Mouse (Mus musculus) intestine, embryonic 15.5 days (tissue): ENCODE measurements around the gene Ksr1. TPM values are rescaled to one million over a fixed set of nuclear protein-coding genes. Genes with fewer than 3 reads are reported as not detected.

Experiments
- ATAC-seq: fragments of 200-750 bp; cut with Nextera tagmentation; 2 replicates; pipeline ENCODE4 v1.8.0; 2017; ENCODE audit warnings: moderate TSS enrichment, moderate library complexity
- H3K27ac ChIP-seq: fragments of 300-500 bp; sonication (generic); 2 replicates; pipeline ENCODE4 v1.5.1; 2015; ENCODE audit warnings: mild to moderate bottlenecking, inconsistent platforms
- H3K27me3 ChIP-seq: fragments of 300-500 bp; sonication (generic); replicated peaks from 2 replicates; pipeline ENCODE4 v1.6.1; 2015; ENCODE audit warnings: inconsistent platforms
- H3K36me3 ChIP-seq: fragments of 300-500 bp; sonication (generic); 2 replicates; pipeline ENCODE4 v1.6.1; 2015; ENCODE audit warnings: inconsistent platforms
- H3K4me1 ChIP-seq: fragments of 300-500 bp; sonication (generic); replicated peaks from 2 replicates; pipeline ENCODE4 v1.6.1; 2015; ENCODE audit warnings: inconsistent platforms
- H3K4me2 ChIP-seq: fragments of 300-500 bp; sonication (generic); replicated peaks from 2 replicates; pipeline ENCODE4 v1.6.1; 2015; ENCODE audit warnings: mild to moderate bottlenecking, inconsistent platforms
- H3K4me3 ChIP-seq: fragments of 300-500 bp; sonication (generic); replicated peaks from 2 replicates; pipeline ENCODE4 v1.5.1; 2015; ENCODE audit warnings: inconsistent platforms
- H3K9ac ChIP-seq: fragments of 300-500 bp; sonication (generic); 2 replicates; pipeline ENCODE4 v1.6.1; 2015; ENCODE audit warnings: inconsistent platforms
- H3K9me3 ChIP-seq: fragments of 300-500 bp; sonication (generic); 2 replicates; pipeline ENCODE4 v1.6.1; 2016; ENCODE audit warnings: inconsistent platforms
- WGBS: fragments of 180-500 bp; shearing (Covaris S2); methylation state at CpG from one replicate; pipeline ENCODE4 v1.1.7; 2015; 5-methylcytosine and 5-hydroxymethylcytosine counted together
- polyA plus RNA-seq: library from polyadenylated mRNA; unstranded; fragments of >200 nt; fragmentation: Nextera tagmentation; extraction: Ambion mirVana; gene quantifications from 2 replicates; pipeline ENCODE4 v1.2.1, GENCODE M21; 2015

Gene Ksr1
- polyA plus RNA-seq, 1 experiment from 2014 or later, result 4.4 TPM

DNA sequence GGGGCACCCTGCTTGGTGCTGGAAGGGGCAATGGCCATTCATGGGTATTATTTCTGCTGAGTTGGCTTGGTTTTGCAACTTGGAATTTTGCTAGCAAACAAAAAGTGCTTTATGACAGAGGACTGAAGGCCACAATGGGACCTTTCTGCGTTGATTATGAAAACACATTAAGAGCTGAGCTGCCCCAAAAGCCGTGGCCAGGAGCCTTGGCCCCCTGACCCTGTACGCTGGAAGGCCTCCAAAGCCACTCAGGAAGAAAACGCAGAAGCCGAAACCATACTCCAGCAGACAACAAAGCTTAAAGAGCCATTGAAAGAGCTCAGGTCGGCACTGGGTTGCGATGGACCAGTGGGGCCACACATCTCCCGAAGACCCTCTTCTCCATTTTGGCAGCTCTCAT, 47.2 kb downstream of the Ksr1 start:
- Histone ChIP-seq H3K36me3 (no peaks in the 10 kb centered on the region), H3K27me3 (no peaks in the 10 kb centered on the region), H3K9me3 (no peaks in the 10 kb centered on the region), H3K4me1 (peaks cover 66% of the 10 kb centered on the region), H3K4me2 (no peak overlapping the region), H3K27ac (0 out of 2 replicates have a peak overlapping the region, but pooled peaks have one; percentile 32), H3K9ac (peak overlapping the region; percentile 13; the same call in 1 of the 2 replicates), H3K4me3 (no peak overlapping the region)
- ATAC-seq, result no peak
- WGBS, result 61% methylated on average over 8 of the region's 8 CpGs

DNA sequence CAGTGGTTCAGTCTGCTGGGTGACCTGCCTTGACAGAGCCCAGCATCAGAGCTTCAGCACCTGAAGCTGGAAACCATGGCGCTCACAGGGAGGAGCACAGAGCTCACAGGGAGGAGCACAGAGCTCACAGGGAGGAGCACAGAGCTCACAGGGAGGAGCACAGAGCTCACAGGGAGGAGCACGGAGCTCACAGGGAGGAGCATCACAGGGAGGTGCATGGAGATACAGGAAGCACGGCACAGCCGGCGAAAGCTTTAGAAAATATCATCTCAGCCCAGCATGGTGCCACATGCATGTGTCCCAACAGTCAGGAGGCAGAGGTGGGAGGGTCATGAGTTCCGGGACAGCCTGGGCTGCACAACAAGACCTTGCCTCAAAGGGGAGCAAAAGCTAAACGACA, 48.5 kb downstream of the Ksr1 start:
- Histone ChIP-seq H3K27me3 (no peaks in the 10 kb centered on the region), H3K27ac (no peak overlapping the region), H3K9ac (no peak overlapping the region), H3K4me2 (no peak overlapping the region), H3K4me1 (peaks cover 66% of the 10 kb centered on the region), H3K9me3 (no peaks in the 10 kb centered on the region), H3K4me3 (no peak overlapping the region), H3K36me3 (no peaks in the 10 kb centered on the region)
- WGBS, result 92% methylated on average over 7 of the region's 7 CpGs
- no peak for ATAC-seq

DNA sequence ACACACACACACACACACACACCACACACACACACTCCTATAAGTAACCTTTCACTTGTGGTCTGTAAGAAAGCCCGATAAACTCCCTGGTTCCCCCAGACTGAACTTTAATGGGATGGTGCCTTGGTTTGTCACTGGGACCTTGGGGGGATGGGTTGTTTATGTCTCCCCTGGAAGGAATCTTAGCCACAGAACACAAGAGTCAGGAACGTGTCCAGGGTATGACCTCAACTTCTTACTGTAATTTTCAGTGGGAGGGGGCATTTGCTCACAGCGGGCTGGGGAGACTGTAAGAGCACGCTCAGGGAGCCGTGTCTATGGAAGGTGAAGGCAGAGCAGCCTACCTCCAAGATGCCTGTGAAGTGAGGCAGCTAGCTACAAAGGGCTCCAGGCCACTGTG, 49.5 kb downstream of the Ksr1 start:
- Histone ChIP-seq H3K27me3 (no peaks in the 10 kb centered on the region), H3K4me3 (no peak overlapping the region), H3K9me3 (no peaks in the 10 kb centered on the region), H3K9ac (no peak overlapping the region), H3K36me3 (no peaks in the 10 kb centered on the region), H3K4me2 (no peak overlapping the region), H3K27ac (peak overlapping the region; percentile 33; the same call in 1 of the 2 replicates), H3K4me1 (peaks cover 61% of the 10 kb centered on the region)
- ATAC-seq, result no peak
- 57% methylated on average over 5 of the region's 5 CpGs for WGBS

DNA sequence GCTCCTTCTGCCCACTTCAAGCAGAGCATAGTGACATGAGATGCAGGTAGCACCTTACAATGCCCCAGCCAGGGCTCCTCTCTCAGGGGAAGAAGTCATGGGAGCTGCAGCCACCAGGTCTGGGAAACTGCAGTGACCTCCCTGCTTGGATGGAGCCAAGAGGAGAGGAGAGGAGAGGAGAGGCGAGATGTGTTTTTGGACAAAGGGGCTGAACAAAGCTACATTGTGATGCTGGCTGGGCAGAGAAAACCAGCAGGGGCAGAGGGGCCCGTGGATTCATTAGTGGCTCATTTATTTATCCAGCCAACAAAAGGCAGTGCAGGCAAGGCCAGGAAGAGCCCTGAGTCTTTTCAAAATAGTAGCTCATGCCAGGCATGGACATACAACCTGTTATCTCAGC, 50.5 kb downstream of the Ksr1 start:
- no peaks in the 10 kb centered on the region for H3K36me3 ChIP-seq
- H3K4me1 ChIP-seq, result peaks cover 61% of the 10 kb centered on the region
- no peak overlapping the region for H3K4me2 ChIP-seq
- H3K27me3 ChIP-seq, result no peaks in the 10 kb centered on the region
- ATAC-seq, result no peak
- H3K4me3 ChIP-seq, result no peak overlapping the region
- no peaks in the 10 kb centered on the region for H3K9me3 ChIP-seq
- 44% methylated on average over 2 of the region's 2 CpGs for WGBS
- H3K9ac ChIP-seq, result no peak overlapping the region
- peak overlapping the region; percentile 83 for H3K27ac ChIP-seq

DNA sequence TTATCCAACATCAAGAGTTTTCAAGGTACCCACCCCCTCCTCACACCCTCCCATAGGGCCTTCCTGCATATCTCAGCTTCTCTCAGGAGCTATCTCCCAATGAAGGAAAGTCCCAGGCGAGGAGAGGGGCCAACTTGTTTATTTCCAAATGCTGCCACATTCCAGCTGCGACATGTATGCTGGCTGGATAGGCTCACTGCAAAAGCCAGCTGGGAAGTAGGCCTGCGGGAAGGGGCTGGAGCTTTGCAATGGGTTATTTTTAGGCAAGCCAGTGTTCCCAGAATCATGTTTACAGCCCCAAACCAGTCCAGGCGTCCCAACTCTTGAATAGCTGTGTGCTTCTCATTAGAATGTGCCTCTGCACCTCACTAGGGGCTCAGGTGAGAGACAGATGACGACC, 51.5 kb downstream of the Ksr1 start:
- Histone ChIP-seq H3K36me3 (no peaks in the 10 kb centered on the region), H3K4me1 (peaks cover 54% of the 10 kb centered on the region), H3K27me3 (no peaks in the 10 kb centered on the region), H3K9ac (no peak overlapping the region), H3K27ac (peak overlapping the region; percentile 83), H3K4me3 (no peak overlapping the region), H3K4me2 (no peak overlapping the region), H3K9me3 (no peaks in the 10 kb centered on the region)
- peak; percentile 54 for ATAC-seq
- 39% methylated on average over 5 of the region's 5 CpGs for WGBS

DNA sequence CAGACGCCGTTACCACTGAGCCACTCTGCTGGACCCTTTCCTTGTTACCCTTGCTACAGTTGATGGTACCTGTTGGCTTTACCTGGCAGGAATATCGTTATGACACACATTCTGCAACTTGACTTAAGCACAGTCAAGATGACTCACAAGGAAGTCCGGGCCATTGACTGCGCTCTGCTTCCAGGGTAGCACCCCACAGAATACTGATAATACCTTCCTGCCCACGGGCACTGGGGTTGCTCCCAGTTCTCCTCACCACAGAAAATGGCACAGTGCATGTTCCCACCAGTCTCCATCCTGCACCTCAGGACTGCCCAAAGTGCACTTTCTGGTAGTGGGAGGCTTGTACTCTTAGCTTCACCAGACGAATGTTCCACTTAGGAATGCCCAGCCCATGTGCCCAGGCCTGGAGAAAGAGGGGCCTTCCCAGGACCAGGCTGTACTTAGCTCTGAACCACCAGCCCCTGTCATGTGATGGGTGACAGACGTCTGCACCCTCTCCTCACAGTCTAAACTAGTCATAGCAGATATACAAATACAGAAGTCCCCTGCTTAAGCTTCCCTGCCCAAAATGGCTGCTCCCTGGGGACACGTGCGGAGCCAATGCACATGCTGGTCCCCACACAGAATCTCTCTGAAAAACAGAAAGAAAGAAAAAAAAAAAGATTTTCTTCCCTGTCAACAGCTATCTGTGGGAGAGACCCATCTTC, 52.1 kb downstream of the Ksr1 start:
- 75% methylated on average over 10 of the region's 10 CpGs for WGBS
- peaks cover 53% of the 10 kb centered on the region for H3K4me1 ChIP-seq
- ATAC-seq, result no peak
- H3K36me3 ChIP-seq, result no peaks in the 10 kb centered on the region
- H3K27me3 ChIP-seq, result no peaks in the 10 kb centered on the region
- no peak overlapping the region for H3K4me2 ChIP-seq
- no peak overlapping the region for H3K9ac ChIP-seq
- peak overlapping the region; percentile 83 for H3K27ac ChIP-seq
- no peaks in the 10 kb centered on the region for H3K9me3 ChIP-seq
- no peak overlapping the region for H3K4me3 ChIP-seq

DNA sequence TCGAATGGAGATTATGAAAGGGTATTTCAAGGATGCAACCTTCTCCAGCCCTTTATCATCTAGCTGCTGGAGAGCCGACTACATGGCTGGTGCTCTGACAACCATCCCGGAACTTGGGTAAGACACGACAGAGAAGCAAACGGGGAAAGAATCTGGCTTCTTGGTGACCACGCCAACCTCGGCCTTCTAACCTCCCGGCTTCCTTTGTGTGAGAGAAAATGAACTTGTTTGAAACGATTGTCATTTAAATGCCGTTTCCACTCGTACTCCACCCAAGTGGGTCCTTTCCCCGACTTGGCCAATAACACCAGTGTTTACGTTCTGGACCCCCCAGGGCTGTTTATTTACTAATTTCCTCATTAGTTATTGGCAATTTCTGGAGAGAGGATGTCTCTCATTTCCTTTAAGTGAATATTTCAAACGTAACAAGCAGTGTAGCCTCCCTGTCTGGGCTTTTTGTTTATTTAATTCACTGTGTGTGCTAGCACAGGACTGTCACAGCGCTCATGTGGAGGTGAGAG, 52.8 kb downstream of the Ksr1 start:
- H3K36me3 ChIP-seq, result no peaks in the 10 kb centered on the region
- H3K27ac ChIP-seq, result peak overlapping the region; percentile 83
- WGBS, result 68% methylated on average over 15 of the region's 15 CpGs
- H3K4me1 ChIP-seq, result peaks cover 46% of the 10 kb centered on the region
- H3K9ac ChIP-seq, result no peak overlapping the region
- no peaks in the 10 kb centered on the region for H3K27me3 ChIP-seq
- no peak overlapping the region for H3K4me2 ChIP-seq
- no peak for ATAC-seq
- H3K4me3 ChIP-seq, result no peak overlapping the region
- no peaks in the 10 kb centered on the region for H3K9me3 ChIP-seq

DNA sequence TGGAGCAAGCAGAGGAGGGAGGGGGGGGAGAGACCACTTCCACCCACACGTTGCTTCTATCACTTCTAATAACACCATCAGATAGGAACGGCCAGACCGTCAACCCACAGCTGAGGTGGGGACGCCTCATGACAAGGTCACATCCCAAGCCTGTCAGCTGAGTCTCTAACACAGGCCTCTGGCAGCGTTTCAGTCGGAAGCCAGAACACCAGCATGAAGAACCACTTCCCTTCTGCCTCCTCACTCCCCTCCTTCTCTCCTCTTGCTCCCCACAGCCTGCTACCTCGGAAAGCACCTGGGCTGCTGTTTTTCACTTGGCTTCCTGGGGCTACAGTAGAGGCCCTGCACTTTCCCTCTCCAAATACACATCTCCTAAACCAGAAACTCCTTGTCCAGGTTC, 53.4 kb downstream of the Ksr1 start:
- Histone ChIP-seq H3K9me3 (no peaks in the 10 kb centered on the region), H3K9ac (no peak overlapping the region), H3K27ac (0 out of 2 replicates have a peak overlapping the region, but pooled peaks have one; percentile 17), H3K27me3 (no peaks in the 10 kb centered on the region), H3K4me2 (no peak overlapping the region), H3K36me3 (no peaks in the 10 kb centered on the region), H3K4me3 (no peak overlapping the region), H3K4me1 (peaks cover 47% of the 10 kb centered on the region)
- WGBS, result 64% methylated on average over 7 of the region's 7 CpGs
- no peak for ATAC-seq

DNA sequence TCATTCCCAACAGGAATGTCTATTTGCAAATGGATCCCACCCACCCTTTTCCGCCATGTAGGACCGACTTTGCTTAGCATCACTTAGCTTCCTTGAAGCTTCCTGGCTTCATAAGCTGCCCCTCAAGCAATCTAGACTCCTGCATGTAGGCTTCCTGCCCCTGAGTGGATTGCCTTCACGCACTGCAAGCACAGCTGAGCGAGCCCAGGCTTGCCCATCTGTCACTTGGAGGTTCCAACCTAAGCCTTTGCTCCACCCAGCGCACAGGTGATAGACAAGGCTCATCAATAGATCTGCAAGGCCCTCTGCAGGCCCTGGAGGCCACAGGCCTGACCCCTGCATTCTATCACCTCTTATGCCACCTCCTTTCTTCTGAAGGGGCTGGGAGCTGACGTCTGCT, 54.0 kb downstream of the Ksr1 start:
- no peak for ATAC-seq
- peaks cover 52% of the 10 kb centered on the region for H3K4me1 ChIP-seq
- H3K27ac ChIP-seq, result no peak overlapping the region
- 91% methylated on average over 6 of the region's 6 CpGs for WGBS
- H3K27me3 ChIP-seq, result no peaks in the 10 kb centered on the region
- no peak overlapping the region for H3K4me2 ChIP-seq
- H3K9me3 ChIP-seq, result no peaks in the 10 kb centered on the region
- H3K9ac ChIP-seq, result no peak overlapping the region
- no peak overlapping the region for H3K4me3 ChIP-seq
- no peaks in the 10 kb centered on the region for H3K36me3 ChIP-seq

DNA sequence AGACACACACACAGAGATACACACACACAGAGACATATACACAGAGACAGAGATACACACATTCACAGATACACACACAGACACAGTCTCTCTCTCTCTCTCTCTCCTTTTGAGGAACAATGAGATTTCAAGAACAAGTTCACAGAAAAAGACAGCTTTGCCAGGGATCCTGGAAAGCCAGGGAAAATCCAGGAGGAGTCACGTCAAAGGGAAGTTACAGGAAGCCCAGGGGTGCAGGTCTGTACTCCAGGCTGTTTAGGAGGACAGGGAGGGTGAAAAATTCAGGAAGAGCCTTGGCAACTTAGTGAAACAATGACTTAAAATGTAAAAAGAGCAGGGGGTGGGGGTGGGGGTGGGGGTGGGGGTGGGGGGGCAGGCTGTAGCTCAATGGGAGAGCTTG, 56.5 kb downstream of the Ksr1 start:
- no peak overlapping the region for H3K27ac ChIP-seq
- 68% methylated on average over 1 of the region's 1 CpGs for WGBS

DNA sequence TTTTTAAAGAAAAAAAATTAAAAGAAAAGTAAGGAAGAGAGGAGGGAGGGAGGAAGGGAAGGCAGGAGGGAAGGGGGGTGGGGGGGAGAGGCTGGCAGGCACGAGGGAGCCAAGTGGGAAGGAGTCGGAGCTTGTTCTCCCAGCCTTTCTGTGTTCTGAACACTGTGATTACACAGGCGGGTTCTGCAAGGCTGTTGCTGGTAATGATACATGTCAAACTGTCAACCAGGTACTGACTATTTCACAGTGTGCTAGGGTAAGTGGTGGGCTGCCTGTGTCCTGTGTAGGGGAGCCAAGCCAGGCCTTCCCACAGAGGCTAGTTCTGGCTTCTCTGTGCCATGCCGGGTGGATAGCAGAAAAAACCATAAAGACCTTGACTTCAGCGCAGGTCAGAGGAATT, 57.2 kb downstream of the Ksr1 start:
- H3K36me3 ChIP-seq, result no peaks in the 10 kb centered on the region
- H3K9ac ChIP-seq, result no peak overlapping the region
- ATAC-seq, result no peak
- H3K4me1 ChIP-seq, result peaks cover 38% of the 10 kb centered on the region
- no peaks in the 10 kb centered on the region for H3K9me3 ChIP-seq
- H3K4me3 ChIP-seq, result no peak overlapping the region
- 52% methylated on average over 5 of the region's 5 CpGs for WGBS
- H3K4me2 ChIP-seq, result no peak overlapping the region
- no peaks in the 10 kb centered on the region for H3K27me3 ChIP-seq
- H3K27ac ChIP-seq, result no peak overlapping the region

More for the DNA sequence above, 56.5 kb downstream of the Ksr1 start:
- H3K9ac ChIP-seq, result no peak overlapping the region
- no peaks in the 10 kb centered on the region for H3K9me3 ChIP-seq
- peaks cover 42% of the 10 kb centered on the region for H3K4me1 ChIP-seq
- no peak for ATAC-seq
- H3K4me3 ChIP-seq, result no peak overlapping the region
- H3K27me3 ChIP-seq, result no peaks in the 10 kb centered on the region
- H3K36me3 ChIP-seq, result no peaks in the 10 kb centered on the region
- H3K4me2 ChIP-seq, result no peak overlapping the region

DNA sequence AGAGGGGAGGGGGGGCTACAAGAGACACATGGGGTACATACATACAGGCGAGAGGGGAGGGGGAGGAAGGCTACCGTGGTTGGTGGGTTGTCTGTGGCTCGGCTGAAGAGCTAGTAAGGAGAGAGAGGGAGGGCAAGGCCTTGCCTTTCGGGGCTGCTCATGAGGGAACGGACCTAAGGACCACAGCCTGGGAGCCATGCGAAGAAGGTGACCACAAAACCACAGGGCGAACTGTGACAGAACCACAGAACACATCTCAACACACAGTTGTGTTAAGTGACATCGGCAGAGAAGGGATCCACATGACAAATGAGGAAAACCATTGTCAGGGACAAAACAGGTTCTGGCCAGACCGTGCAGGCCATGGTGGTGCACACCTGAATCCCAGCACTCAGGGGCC, 57.9 kb downstream of the Ksr1 start:
- H3K27me3 ChIP-seq, result no peaks in the 10 kb centered on the region
- H3K4me3 ChIP-seq, result no peak overlapping the region
- WGBS, result 77% methylated on average over 9 of the region's 9 CpGs
- no peaks in the 10 kb centered on the region for H3K36me3 ChIP-seq
- H3K4me1 ChIP-seq, result peaks cover 32% of the 10 kb centered on the region
- ATAC-seq, result no peak
- no peak overlapping the region for H3K4me2 ChIP-seq
- H3K9me3 ChIP-seq, result no peaks in the 10 kb centered on the region
- H3K9ac ChIP-seq, result no peak overlapping the region
- H3K27ac ChIP-seq, result no peak overlapping the region

DNA sequence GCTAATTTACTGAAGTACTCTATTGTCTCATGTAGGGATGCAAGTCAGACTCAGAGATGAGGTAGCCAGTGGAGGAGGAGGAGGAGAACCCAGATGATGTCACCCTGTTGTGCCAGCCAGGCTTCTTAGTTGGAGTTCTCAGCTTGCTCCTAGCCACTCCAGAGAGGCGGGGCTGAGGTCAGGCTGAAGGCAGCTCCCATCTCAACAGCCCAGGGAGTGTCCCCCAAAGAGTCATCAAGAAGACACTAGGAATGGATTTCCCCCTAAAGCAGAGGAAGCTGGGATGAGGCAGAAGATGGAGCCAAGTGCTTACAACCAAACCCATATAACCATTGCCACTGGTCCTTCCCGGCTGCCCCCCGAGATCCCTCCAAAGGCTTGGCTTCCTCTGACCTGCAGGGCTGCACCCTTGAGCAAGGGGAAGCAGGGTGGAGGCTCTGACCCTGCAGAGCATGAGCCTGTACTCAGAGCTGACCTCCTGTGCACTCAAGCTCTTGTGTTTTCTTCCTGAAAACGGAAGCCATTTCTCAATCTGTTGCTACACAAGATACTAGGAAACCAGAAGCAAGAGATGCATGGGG, 58.4 kb downstream of the Ksr1 start:
- 71% methylated on average over 4 of the region's 4 CpGs for WGBS
- Histone ChIP-seq H3K27me3 (no peaks in the 10 kb centered on the region), H3K9me3 (no peaks in the 10 kb centered on the region), H3K4me2 (no peak overlapping the region), H3K36me3 (no peaks in the 10 kb centered on the region), H3K9ac (no peak overlapping the region), H3K4me3 (no peak overlapping the region), H3K4me1 (peaks cover 32% of the 10 kb centered on the region), H3K27ac (no peak overlapping the region)
- ATAC-seq, result 0 out of 2 replicates have a peak, but pooled peaks have one; percentile 26
